Mouse (Mus musculus) bone marrow, adult 2 months (tissue): ENCODE data around the gene Abcg5. TPM values are rescaled to one million over a fixed set of nuclear protein-coding genes. Genes with fewer than 3 reads are reported as not detected.

Experiments
- H3K27ac ChIP-seq: fragments of 200-500 bp; 2 replicates; pipeline ENCODE4 v1.5.1; 2012; ENCODE audit warnings: low read depth, mild to moderate bottlenecking, control low read depth, inconsistent platforms, low read length; ENCODE audit not compliant: control insufficient read depth, poor library complexity, insufficient read depth
- H3K4me1 ChIP-seq: fragments of 200-500 bp; 2 replicates; pipeline ENCODE4 v1.6.1; 2011; ENCODE audit warnings: low read length; ENCODE audit not compliant: control insufficient read depth, insufficient read depth
- H3K4me3 ChIP-seq: fragments of 200-500 bp; replicated peaks from 2 replicates; pipeline ENCODE3; 2011; ENCODE audit warnings: mild to moderate bottlenecking, low read depth, low read length, control low read depth; ENCODE audit not compliant: control insufficient read depth
- CTCF ChIP-seq: fragments of 200-500 bp; IDR thresholded peaks from 2 replicates; pipeline ENCODE4 v1.5.1; 2011; ENCODE audit warnings: low read length, control low read depth; ENCODE audit not compliant: control insufficient read depth, insufficient read depth
- POLR2A ChIP-seq: fragments of 200-500 bp; IDR thresholded peaks from 2 replicates; pipeline ENCODE4 v1.6.1; 2011; ENCODE audit warnings: low read depth, mild to moderate bottlenecking, control low read depth, low read length, borderline replicate concordance; ENCODE audit not compliant: control insufficient read depth
- WGBS: fragments of 180-500 bp; shearing (Covaris S2); methylation state at CpG from one replicate; pipeline ENCODE4 v1.1.7; 2018; 5-methylcytosine and 5-hydroxymethylcytosine counted together
- polyA plus RNA-seq: library from polyadenylated mRNA; stranded (reverse); fragments of >200 nt; gene quantifications from 2 replicates; pipeline ENCODE4 v1.2.4, GENCODE M21; 2011; ENCODE audit warnings: low replicate concordance; ENCODE audit not compliant: missing spikeins, insufficient read depth, insufficient read length

Abcg5 gene
- polyA plus RNA-seq, 1 experiment = 0.85 TPM

GRCm38 (mm10) chr17:84658195-84658594, 24.6 kb downstream of the Abcg5 start:
- peaks cover 1% of the 10 kb centered on the region; the same call in 1 of the 2 replicates for H3K4me1 ChIP-seq
- 82% methylated on average over 5 of the region's 5 CpGs for WGBS

GRCm38 (mm10) chr17:84657782-84658181, 25.0 kb downstream of the Abcg5 start:
- TF ChIP-seq POLR2A = no peak
- no peak for TF ChIP-seq CTCF
- peaks cover 1% of the 10 kb centered on the region; the same call in 1 of the 2 replicates for H3K4me1 ChIP-seq
- no peak overlapping the region for H3K4me3 ChIP-seq
- no peak overlapping the region for H3K27ac ChIP-seq
- 73% methylated on average over 7 of the region's 7 CpGs for WGBS

More at GRCm38 (mm10) chr17:84658195-84658594, 24.6 kb downstream of the Abcg5 start:
- TF ChIP-seq POLR2A = no peak
- no peak for TF ChIP-seq CTCF
- no peak overlapping the region for H3K27ac ChIP-seq
- H3K4me3 ChIP-seq = no peak overlapping the region

DNA sequence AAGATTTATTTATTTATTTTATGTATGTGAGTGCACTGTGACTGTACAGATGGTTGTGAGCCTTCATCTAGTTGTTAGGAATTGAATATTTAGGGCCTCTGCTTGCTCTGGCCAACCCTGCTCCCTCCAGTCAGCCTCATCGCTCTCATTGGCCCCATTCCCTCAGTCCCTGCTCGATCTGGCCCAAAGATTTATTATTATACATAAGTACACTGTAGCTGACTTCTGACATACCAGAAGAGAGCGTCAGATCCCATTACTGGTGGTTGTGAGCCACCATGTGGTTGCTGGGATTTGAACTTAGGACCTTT, 25.4 kb downstream of the Abcg5 start:
- WGBS = 81% methylated on average over 3 of the region's 3 CpGs
- H3K4me3 ChIP-seq = no peak overlapping the region
- TF ChIP-seq POLR2A (no peak), CTCF (no peak)
- H3K4me1 ChIP-seq = peaks cover 1% of the 10 kb centered on the region; the same call in 1 of the 2 replicates
- H3K27ac ChIP-seq = no peak overlapping the region

DNA sequence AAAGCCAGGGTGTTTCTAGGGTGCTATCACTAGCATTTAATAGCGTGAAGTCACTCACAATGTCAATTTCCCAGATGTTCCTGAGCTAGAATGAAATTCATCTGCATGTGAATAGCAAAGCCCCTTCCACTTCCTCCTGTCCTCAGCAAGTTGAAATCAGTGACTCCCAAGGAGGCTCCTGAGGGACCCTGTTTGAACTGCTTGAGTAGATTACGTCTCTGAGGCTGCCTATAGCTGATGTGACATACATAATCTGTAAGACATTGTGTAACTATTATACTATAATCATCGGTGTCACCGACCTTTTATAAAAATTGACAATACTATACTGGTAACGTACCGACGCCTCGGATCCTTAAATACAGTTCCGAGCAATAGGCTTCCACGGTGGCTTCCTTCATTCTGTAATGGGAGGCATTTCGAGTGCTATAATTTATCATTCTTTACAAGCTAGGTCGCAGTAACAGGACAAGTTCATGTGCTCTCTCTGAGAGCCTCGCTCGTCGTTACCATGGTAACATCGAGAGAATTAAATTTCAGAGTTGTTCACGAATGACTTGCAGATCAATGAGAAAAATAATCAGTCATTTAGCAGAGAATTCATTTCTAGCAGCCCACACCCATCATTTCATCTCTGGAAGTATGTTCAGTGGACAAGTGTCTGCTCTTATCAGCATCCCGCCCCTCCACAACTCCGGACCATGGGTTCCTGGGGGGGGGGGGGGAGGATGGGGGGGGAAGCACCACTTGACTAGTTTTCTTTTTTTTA, 26.0 kb downstream of the Abcg5 start:
- no peak for TF ChIP-seq POLR2A
- no peak for TF ChIP-seq CTCF
- no peak overlapping the region for H3K27ac ChIP-seq
- 86% methylated on average over 19 of the region's 19 CpGs for WGBS
- peaks cover 1% of the 10 kb centered on the region; the same call in 1 of the 2 replicates for H3K4me1 ChIP-seq
- H3K4me3 ChIP-seq = no peak overlapping the region

DNA sequence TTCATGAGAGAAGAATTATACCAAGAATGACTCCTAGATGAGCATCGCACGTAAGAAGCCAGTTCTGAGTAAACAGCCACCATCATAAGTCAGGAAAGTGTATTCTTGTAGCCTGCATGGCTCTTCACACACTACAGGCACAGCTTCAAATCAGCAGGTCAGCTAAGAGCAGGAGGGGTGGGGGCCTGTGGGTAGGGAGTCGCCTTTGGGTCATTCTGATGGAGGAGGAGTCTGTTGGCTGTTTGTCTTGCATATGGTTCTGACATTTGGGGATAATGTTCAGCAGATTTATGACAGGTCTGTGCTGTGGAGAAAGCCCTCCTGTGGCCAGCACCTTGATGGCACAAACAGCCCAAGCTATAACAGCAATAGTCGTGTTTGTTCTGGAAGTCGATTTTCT, 26.6 kb downstream of the Abcg5 start:
- Histone ChIP-seq H3K4me3 (no peak overlapping the region), H3K4me1 (no peaks in the 10 kb centered on the region), H3K27ac (no peak overlapping the region)
- TF ChIP-seq CTCF (no peak), POLR2A (no peak)
- WGBS = 72% methylated on average over 5 of the region's 5 CpGs

- WGBS = 80% methylated on average over 9 of the region's 9 CpGs
- Histone ChIP-seq H3K4me3 (no peak overlapping the region), H3K4me1 (no peaks in the 10 kb centered on the region), H3K27ac (no peak overlapping the region)
- TF ChIP-seq POLR2A (no peak), CTCF (no peak)
These were observed 29.3 kb downstream of the Abcg5 start for GRCm38 (mm10) chr17:84653544-84653943.

DNA sequence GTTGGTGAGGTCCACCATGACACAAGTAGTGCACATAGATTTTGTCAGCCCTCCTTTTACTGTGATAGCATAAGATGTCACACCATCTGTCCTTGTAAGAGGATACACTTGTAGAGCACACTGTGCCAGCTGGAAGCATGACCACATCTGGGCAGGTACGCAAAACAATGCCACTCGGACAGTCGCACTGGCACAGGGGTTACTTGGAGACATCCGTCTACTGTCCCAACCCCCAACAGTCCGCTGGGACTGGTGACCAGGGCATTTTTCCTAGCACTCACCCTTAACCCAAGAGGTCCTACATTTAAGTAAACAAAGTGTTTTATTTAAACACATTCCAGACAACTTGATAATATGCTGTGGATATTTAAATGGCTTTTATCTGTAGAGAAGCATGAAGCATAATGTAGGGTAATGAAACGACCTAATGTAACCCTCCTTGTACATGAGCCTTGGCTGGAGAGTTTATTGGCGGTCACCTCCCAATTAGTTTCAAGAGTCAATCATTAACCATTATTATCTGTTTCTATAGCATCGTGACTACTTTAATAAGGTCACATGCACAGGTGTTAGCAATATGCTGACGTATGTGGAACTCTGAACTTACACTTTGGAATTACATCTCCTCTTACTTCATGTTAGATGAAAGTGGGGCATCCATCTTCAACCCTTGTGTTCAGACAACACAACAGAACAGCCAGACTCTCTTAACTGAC, 32.4 kb downstream of the Abcg5 start:
- 89% methylated on average over 9 of the region's 9 CpGs for WGBS

GRCm38 (mm10) chr17:84647630-84648029, 35.2 kb downstream of the Abcg5 start:
- WGBS = 25% methylated on average over 4 of the region's 4 CpGs
- H3K27ac ChIP-seq = no peak overlapping the region
- peaks cover 4% of the 10 kb centered on the region; the same call in 1 of the 2 replicates for H3K4me1 ChIP-seq
- TF ChIP-seq CTCF = no peak
- TF ChIP-seq POLR2A = no peak
- H3K4me3 ChIP-seq = no peak overlapping the region

More for the DNA sequence above, 32.4 kb downstream of the Abcg5 start:
- H3K27ac ChIP-seq = no peak overlapping the region
- peaks cover 4% of the 10 kb centered on the region; the same call in 1 of the 2 replicates for H3K4me1 ChIP-seq
- TF ChIP-seq POLR2A (no peak), CTCF (no peak)
- no peak overlapping the region for H3K4me3 ChIP-seq

GRCm38 (mm10) chr17:84646477-84646876, 36.3 kb downstream of the Abcg5 start:
- H3K4me1 ChIP-seq = peaks cover 4% of the 10 kb centered on the region; the same call in 1 of the 2 replicates
- no peak overlapping the region for H3K4me3 ChIP-seq
- 67% methylated on average over 2 of the region's 2 CpGs for WGBS
- no peak overlapping the region for H3K27ac ChIP-seq
- TF ChIP-seq CTCF (no peak), POLR2A (no peak)
